Mouse (Mus musculus): ENCODE results near the gene Fmr1nb. TPM values are rescaled to one million over a fixed set of nuclear protein-coding genes. Genes with fewer than 3 reads are reported as not detected.
"Not testable (repeated sequence)": the region's sequence is repeated elsewhere in the genome, so short reads cannot be mapped to it uniquely, and the experiment has no call there.

The Fmr1nb gene
- polyA plus RNA-seq (2015; fragmentation: Nextera tagmentation; extraction: Ambion mirVana): 0.26 TPM in 1 of 2 replicates, not detected in the other

DNA sequence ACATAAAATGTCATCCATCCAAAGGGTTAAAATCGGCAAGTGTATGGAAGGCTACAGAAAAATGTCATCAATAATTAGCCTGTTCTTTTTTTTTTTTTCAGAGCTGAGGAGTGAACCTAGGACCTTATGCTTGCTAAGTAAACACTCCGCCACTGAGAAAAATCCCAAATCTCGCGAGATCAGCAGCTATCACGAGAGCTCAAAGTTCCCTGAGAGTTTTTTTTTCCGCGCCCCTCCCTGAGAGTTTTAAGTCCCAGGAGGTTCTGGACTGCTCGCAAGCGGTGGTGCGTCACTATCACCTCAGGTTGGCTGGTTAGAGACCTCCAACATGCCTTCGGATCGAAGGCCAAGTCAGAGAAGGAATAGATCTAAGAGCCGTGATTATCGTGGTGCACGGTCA is at the start of gene Fmr1nb:
Fmr1nb (plus strand) TSS at position 234 of the 400 bp plus-strand sequence.
- Histone ChIP-seq H3K9ac (no peak within 1 kb of the TSS), H3K4me1 (replicated peaks) (no peaks in the 10 kb centered on the region), H3K4me3 (no peak within 1 kb of the TSS), H3K27ac (no peak within 1 kb of the TSS), H3K27me3 (no peaks in the 10 kb centered on the region), H3K36me3 (no peaks in the 10 kb centered on the region), H3K9me3 (no peaks in the 10 kb centered on the region), H3K4me2 (no peak within 1 kb of the TSS)
- no peak for ATAC-seq (ENCODE audit: low FRiP score)
- 87% methylated on average over 15 of the region's 15 CpGs for WGBS

DNA sequence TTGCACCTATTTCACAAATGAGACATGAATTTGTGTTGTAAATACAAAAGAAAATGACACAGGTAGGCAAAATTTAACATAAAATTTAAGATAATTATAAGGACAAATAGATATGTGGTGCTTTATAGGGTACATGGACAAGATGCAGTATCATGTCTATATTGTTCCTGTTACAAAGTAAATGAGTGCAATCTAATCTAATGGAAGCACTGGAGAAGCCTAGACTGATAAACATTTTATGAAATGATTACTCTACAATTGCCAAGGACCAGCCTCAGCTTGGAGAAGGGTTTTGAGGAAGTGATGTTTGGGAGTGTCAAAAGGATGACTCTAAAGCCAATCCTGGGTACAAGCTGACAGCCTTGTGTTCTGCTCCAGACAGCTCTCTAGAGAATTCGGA is 24.7 kb upstream of the Fmr1nb start:
- Histone ChIP-seq H3K4me2 (no peak overlapping the region), H3K36me3 (no peaks in the 10 kb centered on the region), H3K4me3 (no peak overlapping the region), H3K9ac (no peak overlapping the region), H3K27ac (no peak overlapping the region), H3K27me3 (no peaks in the 10 kb centered on the region), H3K9me3 (no peaks in the 10 kb centered on the region), H3K4me1 (replicated peaks) (no peaks in the 10 kb centered on the region)
- no peak for ATAC-seq (ENCODE audit: low FRiP score)
- 80% methylated on average over 1 of the region's 1 CpGs for WGBS

DNA sequence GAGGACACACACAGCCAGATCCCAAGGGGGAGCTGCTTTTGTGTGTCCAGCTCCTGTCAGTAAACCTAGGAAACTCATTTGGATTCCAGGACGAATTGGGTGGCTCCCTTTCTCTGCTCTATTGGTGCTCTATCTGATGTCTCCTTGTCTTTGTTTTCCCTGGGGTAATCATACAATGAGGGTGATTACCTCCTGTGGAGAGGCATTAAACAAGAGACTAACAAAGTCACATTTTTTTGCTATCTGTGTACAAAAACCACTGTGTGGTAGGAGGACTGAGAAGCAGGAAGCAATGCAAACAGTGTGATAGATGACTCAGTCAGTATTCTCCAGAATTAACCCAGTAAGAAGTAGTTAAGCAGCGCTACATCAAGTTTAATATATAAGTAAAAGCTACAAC is 21.6 kb upstream of the Fmr1nb start:
- Histone ChIP-seq H3K9ac (no peak overlapping the region), H3K4me3 (no peak overlapping the region), H3K27me3 (no peaks in the 10 kb centered on the region), H3K4me1 (replicated peaks) (no peaks in the 10 kb centered on the region), H3K36me3 (no peaks in the 10 kb centered on the region), H3K4me2 (no peak overlapping the region), H3K9me3 (no peaks in the 10 kb centered on the region), H3K27ac (no peak overlapping the region)
- 44% methylated on average over 2 of the region's 2 CpGs for WGBS
- ATAC-seq (ENCODE audit: low FRiP score): no peak

DNA sequence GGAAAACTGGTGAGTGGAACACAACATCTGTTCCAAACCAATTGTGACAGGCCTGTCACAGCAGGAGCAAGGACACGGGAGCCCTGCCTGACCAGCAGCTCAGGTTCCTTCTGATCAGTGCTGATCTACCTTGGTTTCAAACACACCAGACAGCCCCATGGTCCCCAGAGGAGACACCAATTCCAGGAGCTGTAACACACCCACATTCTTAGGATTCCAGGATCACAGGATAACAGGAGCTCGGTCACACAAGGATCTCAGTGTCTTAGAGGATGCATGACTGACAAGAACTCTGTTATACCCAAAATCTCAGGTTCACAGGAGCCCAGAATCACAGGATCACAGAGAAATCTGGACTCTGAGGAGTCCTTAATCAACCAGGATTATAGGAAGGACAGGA is 58.8 kb downstream of the Fmr1nb start:
- not testable (repeated sequence) for H3K27ac ChIP-seq; H3K4me1 ChIP-seq (replicated peaks); H3K9me3 ChIP-seq; H3K36me3 ChIP-seq; H3K9ac ChIP-seq; H3K27me3 ChIP-seq; ATAC-seq (ENCODE audit: low FRiP score)
- peak overlapping the region; percentile 34; the same call in 1 of the 2 replicates for H3K4me3 ChIP-seq
- H3K4me2 ChIP-seq: peak overlapping the region; percentile 49
- 39% methylated on average over 2 of the region's 2 CpGs for WGBS

DNA sequence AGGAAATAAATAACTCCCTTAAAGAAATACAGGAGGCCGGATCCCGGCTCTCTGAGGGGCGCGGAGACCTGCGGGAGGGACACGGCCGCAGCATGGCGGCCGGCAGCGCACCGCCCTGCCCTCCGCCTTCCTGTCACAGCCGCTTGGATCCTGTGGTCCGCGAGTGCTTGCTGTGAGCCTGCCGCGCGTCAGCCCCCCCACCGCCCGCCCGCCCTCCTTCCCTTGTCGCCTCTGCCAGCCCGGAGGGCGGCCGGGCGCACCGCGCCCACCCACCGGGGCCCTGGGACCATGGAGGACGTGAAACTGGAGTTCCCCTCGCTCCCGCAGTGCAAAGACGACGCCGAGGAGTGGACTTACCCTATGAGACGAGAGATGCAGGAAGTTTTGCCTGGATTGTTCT is 59.4 kb downstream of the Fmr1nb start, which contains the start of gene Gm14698:
Gm14698 (plus strand) TSS at position 35 of the 400 bp plus-strand sequence.
- 8% methylated on average over 15 of the region's 36 CpGs for WGBS
- H3K9ac ChIP-seq: 0 out of 2 replicates have a peak within 1 kb of the TSS, but pooled peaks have one; percentile 43
- peak within 1 kb of the TSS; percentile 49 for H3K4me2 ChIP-seq
- not testable (repeated sequence) for H3K36me3 ChIP-seq; H3K9me3 ChIP-seq; H3K27me3 ChIP-seq; H3K4me1 ChIP-seq (replicated peaks); H3K27ac ChIP-seq
- peak within 1 kb of the TSS; percentile 34 for H3K4me3 ChIP-seq
- peak; percentile 87 for ATAC-seq (ENCODE audit: low FRiP score)

DNA sequence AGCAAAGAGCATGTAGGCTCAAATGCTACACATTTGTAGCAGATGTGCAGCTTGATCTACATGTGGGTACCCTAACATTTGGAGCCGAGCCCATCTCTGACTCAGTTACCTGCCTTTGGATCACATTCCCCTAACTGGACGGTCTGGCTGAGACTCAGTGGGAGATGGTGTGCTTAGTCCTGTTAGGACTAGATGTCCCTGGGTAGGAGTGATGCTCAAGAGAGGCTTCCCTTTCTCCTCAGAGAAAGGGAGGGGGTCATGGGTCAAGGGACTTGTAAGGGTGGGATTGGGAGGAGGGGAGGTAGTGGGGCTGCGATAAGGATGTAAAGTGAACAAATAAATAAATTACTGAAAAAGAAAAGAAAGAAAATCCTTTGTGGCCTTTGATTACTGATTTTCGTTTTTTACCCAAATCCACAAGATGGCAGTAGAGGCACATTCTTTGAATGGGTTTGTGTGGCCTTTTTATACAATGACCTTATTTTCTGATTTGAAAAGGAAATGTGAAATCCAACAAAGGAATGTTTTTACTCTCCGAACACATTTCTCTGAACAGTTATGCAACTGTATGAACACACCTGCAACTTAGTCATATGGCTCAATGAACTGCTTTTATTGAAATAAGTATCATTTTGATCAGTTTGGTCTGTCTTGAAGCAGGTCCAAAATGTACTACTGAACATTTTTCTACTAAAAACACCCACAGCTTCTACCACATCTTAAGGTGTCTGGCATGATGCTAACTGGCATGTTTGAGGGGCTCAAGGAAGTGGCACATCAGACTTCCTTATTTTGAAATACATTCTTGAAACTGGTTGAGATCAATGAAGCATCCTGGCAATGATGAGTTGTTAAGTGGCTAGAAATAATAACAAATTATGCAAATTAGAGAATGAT is 78.2 kb downstream of the Fmr1nb start:
- H3K36me3 ChIP-seq: no peaks in the 10 kb centered on the region
- no peaks in the 10 kb centered on the region for H3K9me3 ChIP-seq
- no peak overlapping the region for H3K9ac ChIP-seq
- H3K4me3 ChIP-seq: no peak overlapping the region
- no peaks in the 10 kb centered on the region for H3K4me1 ChIP-seq (replicated peaks)
- H3K27me3 ChIP-seq: no peaks in the 10 kb centered on the region
- 23% methylated on average over 5 of the region's 5 CpGs for WGBS
- no peak overlapping the region for H3K4me2 ChIP-seq
- peak; percentile 72 for ATAC-seq (ENCODE audit: low FRiP score)
- no peak overlapping the region for H3K27ac ChIP-seq

Other genes with a start within 250 kb of the Fmr1nb start
- 52.2 and 53.5 TPM in 2 replicates for gene Fmr1, start 83.3 kb upstream of the Fmr1nb start, polyA plus RNA-seq (2015; fragmentation: Nextera tagmentation; extraction: Ambion mirVana)
- gene Gm14698, start 59.3 kb downstream of the Fmr1nb start, polyA plus RNA-seq (2015; fragmentation: Nextera tagmentation; extraction: Ambion mirVana): 2.4 and 3.2 TPM in 2 replicates
- not detected in 2 replicates for gene Gm6812, start 131.2 kb downstream of the Fmr1nb start, polyA plus RNA-seq (2015; fragmentation: Nextera tagmentation; extraction: Ambion mirVana)

Data from hindbrain, embryonic 13.5 days (tissue).